Mouse (Mus musculus): ENCODE results near the gene Dppa3. TPM values are rescaled to one million over a fixed set of nuclear protein-coding genes. Genes with fewer than 3 reads are reported as not detected.

The Dppa3 gene
- polyA plus RNA-seq, 1 experiment from 2014 or later: not detected

- H3K27ac ChIP-seq: no peak within 1 kb of the TSS
- peak; percentile 65 for ATAC-seq (ENCODE audit: low FRiP score)
- 8% methylated on average over 22 of the region's 22 CpGs for WGBS
These were observed 23.8 kb upstream of the Dppa3 start, which contains the start of gene Apobec1 for GRCm38 (mm10) chr6:122602242-122602991. TSS of gene Apobec1 (minus strand) at chr6:122602444.

GRCm38 (mm10) chr6:122602992-122603322 is 23.3 kb upstream of the Dppa3 start:
- Histone ChIP-seq H3K27ac (no peak overlapping the region), H3K4me1 (no peaks in the 10 kb centered on the region), H3K36me3 (no peaks in the 10 kb centered on the region), H3K9ac (no peak overlapping the region), H3K4me3 (no peak overlapping the region), H3K9me3 (replicated peaks) (no peaks in the 10 kb centered on the region), H3K27me3 (no peaks in the 10 kb centered on the region), H3K4me2 (replicated peaks) (peak overlapping the region; percentile 57)
- ATAC-seq (ENCODE audit: low FRiP score): no peak
- WGBS: 54% methylated on average over 1 of the region's 1 CpGs

More at GRCm38 (mm10) chr6:122602242-122602991, 23.8 kb upstream of the Dppa3 start, which contains the start of gene Apobec1:
- Histone ChIP-seq H3K9me3 (replicated peaks) (no peaks in the 10 kb centered on the region), H3K4me1 (no peaks in the 10 kb centered on the region), H3K4me3 (peak within 1 kb of the TSS; percentile 37), H3K36me3 (no peaks in the 10 kb centered on the region), H3K4me2 (replicated peaks) (peak within 1 kb of the TSS; percentile 57), H3K27me3 (no peaks in the 10 kb centered on the region), H3K9ac (peak within 1 kb of the TSS; percentile 46)

GRCm38 (mm10) chr6:122604260-122604659 is 21.9 kb upstream of the Dppa3 start:
- Histone ChIP-seq H3K4me2 (replicated peaks) (no peak overlapping the region), H3K4me1 (no peaks in the 10 kb centered on the region), H3K4me3 (no peak overlapping the region), H3K27me3 (no peaks in the 10 kb centered on the region), H3K36me3 (no peaks in the 10 kb centered on the region), H3K27ac (no peak overlapping the region), H3K9me3 (replicated peaks) (no peaks in the 10 kb centered on the region), H3K9ac (no peak overlapping the region)
- ATAC-seq (ENCODE audit: low FRiP score): no peak

GRCm38 (mm10) chr6:122605483-122605882 is 20.7 kb upstream of the Dppa3 start:
- no peak overlapping the region for H3K4me2 ChIP-seq (replicated peaks)
- no peaks in the 10 kb centered on the region for H3K36me3 ChIP-seq
- H3K27ac ChIP-seq: no peak overlapping the region
- H3K9ac ChIP-seq: no peak overlapping the region
- H3K27me3 ChIP-seq: no peaks in the 10 kb centered on the region
- 97% methylated on average over 8 of the region's 8 CpGs for WGBS
- H3K4me1 ChIP-seq: no peaks in the 10 kb centered on the region
- no peaks in the 10 kb centered on the region for H3K9me3 ChIP-seq (replicated peaks)
- ATAC-seq (ENCODE audit: low FRiP score): no peak
- no peak overlapping the region for H3K4me3 ChIP-seq

GRCm38 (mm10) chr6:122606661-122607060 is 19.5 kb upstream of the Dppa3 start:
- H3K9ac ChIP-seq: no peak overlapping the region
- no peaks in the 10 kb centered on the region for H3K4me1 ChIP-seq
- no peak overlapping the region for H3K4me2 ChIP-seq (replicated peaks)
- H3K4me3 ChIP-seq: no peak overlapping the region
- ATAC-seq (ENCODE audit: low FRiP score): no peak
- 96% methylated on average over 11 of the region's 11 CpGs for WGBS
- H3K27me3 ChIP-seq: no peaks in the 10 kb centered on the region
- H3K9me3 ChIP-seq (replicated peaks): no peaks in the 10 kb centered on the region
- H3K27ac ChIP-seq: no peak overlapping the region
- no peaks in the 10 kb centered on the region for H3K36me3 ChIP-seq

- no peak overlapping the region for H3K4me2 ChIP-seq (replicated peaks)
- ATAC-seq (ENCODE audit: low FRiP score): no peak
- H3K4me1 ChIP-seq: no peaks in the 10 kb centered on the region
- H3K9ac ChIP-seq: no peak overlapping the region
- WGBS: 97% methylated on average over 12 of the region's 12 CpGs
- no peaks in the 10 kb centered on the region for H3K36me3 ChIP-seq
- no peak overlapping the region for H3K27ac ChIP-seq
- no peaks in the 10 kb centered on the region for H3K9me3 ChIP-seq (replicated peaks)
- H3K4me3 ChIP-seq: no peak overlapping the region
- H3K27me3 ChIP-seq: no peaks in the 10 kb centered on the region
These were observed 18.5 kb upstream of the Dppa3 start for GRCm38 (mm10) chr6:122607700-122608099.

- no peak overlapping the region for H3K4me2 ChIP-seq (replicated peaks)
- H3K9ac ChIP-seq: no peak overlapping the region
- WGBS: 77% methylated on average over 10 of the region's 10 CpGs
- H3K4me3 ChIP-seq: no peak overlapping the region
- H3K27ac ChIP-seq: no peak overlapping the region
- no peaks in the 10 kb centered on the region for H3K9me3 ChIP-seq (replicated peaks)
- ATAC-seq (ENCODE audit: low FRiP score): no peak
- H3K36me3 ChIP-seq: no peaks in the 10 kb centered on the region
- no peaks in the 10 kb centered on the region for H3K27me3 ChIP-seq
- H3K4me1 ChIP-seq: no peaks in the 10 kb centered on the region
These were observed 17.5 kb upstream of the Dppa3 start for GRCm38 (mm10) chr6:122608434-122609376.

- H3K36me3 ChIP-seq: no peaks in the 10 kb centered on the region
- no peak overlapping the region for H3K4me3 ChIP-seq
- H3K27me3 ChIP-seq: no peaks in the 10 kb centered on the region
- ATAC-seq (ENCODE audit: low FRiP score): no peak
- 77% methylated on average over 9 of the region's 9 CpGs for WGBS
- no peaks in the 10 kb centered on the region for H3K9me3 ChIP-seq (replicated peaks)
- H3K9ac ChIP-seq: no peak overlapping the region
- H3K4me1 ChIP-seq: no peaks in the 10 kb centered on the region
- no peak overlapping the region for H3K4me2 ChIP-seq (replicated peaks)
- H3K27ac ChIP-seq: no peak overlapping the region
These were observed 16.9 kb upstream of the Dppa3 start for GRCm38 (mm10) chr6:122609377-122609728.

- ATAC-seq (ENCODE audit: low FRiP score): no peak
- Histone ChIP-seq H3K4me2 (replicated peaks) (no peak within 1 kb of the TSS), H3K27me3 (no peaks in the 10 kb centered on the region), H3K4me3 (no peak within 1 kb of the TSS), H3K9ac (no peak within 1 kb of the TSS), H3K4me1 (no peaks in the 10 kb centered on the region), H3K9me3 (replicated peaks) (no peaks in the 10 kb centered on the region), H3K27ac (no peak within 1 kb of the TSS), H3K36me3 (no peaks in the 10 kb centered on the region)
- WGBS: 57% methylated on average over 14 of the region's 14 CpGs
These were observed 16.4 kb upstream of the Dppa3 start, which contains the start of gene Gdf3 for GRCm38 (mm10) chr6:122609771-122610170. TSS of gene Gdf3 (minus strand) at chr6:122610087.

GRCm38 (mm10) chr6:122612426-122612825 is 13.8 kb upstream of the Dppa3 start:
- no peaks in the 10 kb centered on the region for H3K9me3 ChIP-seq (replicated peaks)
- no peak for ATAC-seq (ENCODE audit: low FRiP score)
- no peaks in the 10 kb centered on the region for H3K36me3 ChIP-seq
- no peak overlapping the region for H3K4me3 ChIP-seq
- H3K4me2 ChIP-seq (replicated peaks): no peak overlapping the region
- no peaks in the 10 kb centered on the region for H3K27me3 ChIP-seq
- H3K9ac ChIP-seq: no peak overlapping the region
- H3K27ac ChIP-seq: no peak overlapping the region
- WGBS: 89% methylated on average over 4 of the region's 4 CpGs
- H3K4me1 ChIP-seq: no peaks in the 10 kb centered on the region

GRCm38 (mm10) chr6:122614047-122614446 is 12.2 kb upstream of the Dppa3 start:
- H3K36me3 ChIP-seq: no peaks in the 10 kb centered on the region
- H3K4me2 ChIP-seq (replicated peaks): no peak overlapping the region
- H3K4me1 ChIP-seq: no peaks in the 10 kb centered on the region
- no peak overlapping the region for H3K9ac ChIP-seq
- no peak overlapping the region for H3K4me3 ChIP-seq
- no peak for ATAC-seq (ENCODE audit: low FRiP score)
- H3K27ac ChIP-seq: no peak overlapping the region
- H3K9me3 ChIP-seq (replicated peaks): no peaks in the 10 kb centered on the region
- 60% methylated on average over 2 of the region's 2 CpGs for WGBS
- H3K27me3 ChIP-seq: no peaks in the 10 kb centered on the region

- ATAC-seq (ENCODE audit: low FRiP score): no peak
- Histone ChIP-seq H3K36me3 (no peaks in the 10 kb centered on the region), H3K9me3 (replicated peaks) (no peaks in the 10 kb centered on the region), H3K9ac (no peak overlapping the region), H3K4me1 (no peaks in the 10 kb centered on the region), H3K27me3 (no peaks in the 10 kb centered on the region), H3K27ac (no peak overlapping the region), H3K4me2 (replicated peaks) (no peak overlapping the region), H3K4me3 (no peak overlapping the region)
- 79% methylated on average over 3 of the region's 3 CpGs for WGBS
These were observed 10.2 kb upstream of the Dppa3 start for GRCm38 (mm10) chr6:122616022-122616421.

Measured in hindbrain, embryonic 12.5 days (tissue).